Mouse (Mus musculus) kidney, embryonic 16.5 days (tissue): ENCODE results near the gene C1qtnf4. TPM values are rescaled to one million over a fixed set of nuclear protein-coding genes. Genes with fewer than 3 reads are reported as not detected.

Experiments used
- ATAC-seq: fragments of 200-750 bp; cut with Nextera tagmentation; 2 replicates; pipeline ENCODE4 v1.8.0; 2017; ENCODE audit warnings: moderate TSS enrichment; ENCODE audit not compliant: low FRiP score, low TSS enrichment
- H3K27ac ChIP-seq: fragments of 300-500 bp; sonication (generic); 2 replicates; pipeline ENCODE4 v1.5.1; 2014; ENCODE audit warnings: low read length
- H3K27me3 ChIP-seq: fragments of 300-500 bp; sonication (generic); 2 replicates; pipeline ENCODE4 v1.6.1; 2014; ENCODE audit warnings: low read length, control low read depth, mixed read lengths; ENCODE audit not compliant: insufficient read depth
- H3K36me3 ChIP-seq: fragments of 300-500 bp; sonication (generic); 2 replicates; pipeline ENCODE4 v1.6.1; 2014; ENCODE audit warnings: low read length, control low read depth, mixed read lengths; ENCODE audit not compliant: insufficient read depth
- H3K4me1 ChIP-seq: fragments of 300-500 bp; sonication (generic); 2 replicates; pipeline ENCODE4 v1.6.1; 2014; ENCODE audit warnings: low read length, control low read depth, mixed read lengths; ENCODE audit not compliant: insufficient read depth
- H3K4me2 ChIP-seq: fragments of 300-500 bp; sonication (generic); replicated peaks from 2 replicates; pipeline ENCODE4 v1.6.1; 2014; ENCODE audit warnings: low read depth, low read length
- H3K4me3 ChIP-seq: fragments of 300-500 bp; sonication (generic); 2 replicates; pipeline ENCODE4 v1.5.1; 2014; ENCODE audit warnings: mild to moderate bottlenecking, low read length
- H3K9ac ChIP-seq: fragments of 300-500 bp; sonication (generic); replicated peaks from 2 replicates; pipeline ENCODE4 v1.6.1; 2014; ENCODE audit warnings: low read length
- H3K9me3 ChIP-seq: fragments of 300-500 bp; sonication (generic); 2 replicates; pipeline ENCODE4 v1.6.1; 2016; ENCODE audit warnings: low read length, control low read depth
- WGBS: fragments of 180-500 bp; shearing (Covaris S2); extraction: QIAGEN DNeasy Blood & Tissue Kit; methylation state at CpG from one replicate; pipeline ENCODE4 v1.1.7; 2014; 5-methylcytosine and 5-hydroxymethylcytosine counted together
- polyA plus RNA-seq: library from polyadenylated mRNA; unstranded; fragments of >200 nt; fragmentation: Nextera tagmentation; extraction: Ambion mirVana; gene quantifications from 2 replicates; pipeline ENCODE4 v1.2.1, GENCODE M21; 2015

The C1qtnf4 gene
- polyA plus RNA-seq, 1 experiment from 2014 or later: 7.0 TPM

GRCm38 (mm10) chr2:90904076-90904855, 18.6 kb downstream of the C1qtnf4 start, which contains the start of the genes Kbtbd4 and Ndufs3:
TSS of gene Kbtbd4 (plus strand) at chr2:90904740.
TSS of gene Ndufs3 (minus strand) at chr2:90904827.
- Histone ChIP-seq H3K4me2 (peak within 1 kb of the TSS; percentile 83), H3K9me3 (no peaks in the 10 kb centered on the region), H3K4me1 (peaks cover 16% of the 10 kb centered on the region), H3K36me3 (peaks cover 32% of the 10 kb centered on the region), H3K27me3 (no peaks in the 10 kb centered on the region), H3K4me3 (peak within 1 kb of the TSS; percentile 97), H3K9ac (peak within 1 kb of the TSS; percentile 99), H3K27ac (peak within 1 kb of the TSS; percentile 96)
- ATAC-seq: peak; percentile 96
- under 1% methylated on average over 40 of the region's 43 CpGs for WGBS

- Histone ChIP-seq H3K4me2 (peak overlapping the region; percentile 83), H3K9me3 (no peaks in the 10 kb centered on the region), H3K36me3 (peaks cover 37% of the 10 kb centered on the region), H3K4me1 (peaks cover 16% of the 10 kb centered on the region), H3K4me3 (peak overlapping the region; percentile 97), H3K27me3 (no peaks in the 10 kb centered on the region), H3K9ac (peak overlapping the region; percentile 99), H3K27ac (peak overlapping the region; percentile 91)
- peak; percentile 78 for ATAC-seq
- WGBS: under 1% methylated on average over 21 of the region's 21 CpGs
These were observed 19.2 kb downstream of the C1qtnf4 start for GRCm38 (mm10) chr2:90904856-90905224.

GRCm38 (mm10) chr2:90906721-90907120, 21.1 kb downstream of the C1qtnf4 start:
- H3K4me3 ChIP-seq: no peak overlapping the region
- no peak overlapping the region for H3K27ac ChIP-seq
- H3K4me1 ChIP-seq: peaks cover 16% of the 10 kb centered on the region
- H3K36me3 ChIP-seq: peaks cover 38% of the 10 kb centered on the region
- H3K4me2 ChIP-seq: no peak overlapping the region
- H3K27me3 ChIP-seq: no peaks in the 10 kb centered on the region
- no peak overlapping the region for H3K9ac ChIP-seq
- H3K9me3 ChIP-seq: no peaks in the 10 kb centered on the region
- no peak for ATAC-seq
- 96% methylated on average over 2 of the region's 2 CpGs for WGBS

DNA sequence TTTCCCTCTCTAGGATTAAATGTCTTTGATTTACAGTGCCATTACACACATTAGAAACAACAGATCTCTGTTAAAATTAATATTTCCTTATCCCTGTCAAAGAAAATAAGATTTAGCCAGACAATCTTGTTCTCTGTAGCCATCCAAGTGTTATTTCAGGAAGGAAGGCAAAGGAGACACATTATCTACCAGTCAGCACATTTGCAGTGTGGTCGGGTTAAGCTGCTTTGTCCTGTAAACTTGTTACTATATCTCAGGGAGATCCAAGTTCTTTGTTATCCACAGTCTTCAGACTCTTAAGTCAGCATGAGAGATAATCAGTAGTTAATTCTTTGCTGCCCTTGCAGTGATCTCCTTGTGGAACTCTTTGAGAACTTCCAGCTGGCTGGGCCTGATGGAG, 25.2 kb downstream of the C1qtnf4 start:
- H3K9ac ChIP-seq: no peak overlapping the region
- no peaks in the 10 kb centered on the region for H3K27me3 ChIP-seq
- H3K4me2 ChIP-seq: no peak overlapping the region
- 85% methylated on average over 1 of the region's 1 CpGs for WGBS
- no peaks in the 10 kb centered on the region for H3K9me3 ChIP-seq
- H3K36me3 ChIP-seq: peaks cover 42% of the 10 kb centered on the region
- H3K4me1 ChIP-seq: peaks cover 7% of the 10 kb centered on the region
- no peak overlapping the region for H3K4me3 ChIP-seq
- ATAC-seq: no peak
- no peak overlapping the region for H3K27ac ChIP-seq

GRCm38 (mm10) chr2:90911668-90912067, 26.0 kb downstream of the C1qtnf4 start:
- Histone ChIP-seq H3K27me3 (no peaks in the 10 kb centered on the region), H3K4me1 (peaks cover 15% of the 10 kb centered on the region), H3K9me3 (no peaks in the 10 kb centered on the region), H3K36me3 (peaks cover 42% of the 10 kb centered on the region), H3K4me3 (no peak overlapping the region), H3K4me2 (no peak overlapping the region), H3K9ac (no peak overlapping the region), H3K27ac (no peak overlapping the region)
- ATAC-seq: no peak
- WGBS: 80% methylated on average over 1 of the region's 1 CpGs

DNA sequence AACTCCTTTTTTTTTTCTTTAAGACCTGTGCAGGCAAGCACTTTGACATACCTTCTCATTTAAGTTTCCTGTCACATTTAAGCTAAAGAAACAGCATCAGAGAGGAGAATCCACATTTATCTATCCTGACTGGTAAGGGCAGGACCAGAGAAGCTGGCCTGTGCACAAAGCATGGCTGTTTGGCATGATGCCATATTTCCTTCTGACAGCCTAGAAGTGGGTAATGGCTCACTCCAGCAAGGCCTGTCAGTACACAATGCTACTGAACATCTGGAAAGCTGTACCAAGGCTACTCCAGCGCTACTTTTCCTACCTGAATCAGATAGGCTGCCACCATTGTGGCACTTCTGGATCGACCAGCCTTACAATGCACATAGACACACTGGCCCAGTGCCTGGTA, 28.0 kb downstream of the C1qtnf4 start:
- Histone ChIP-seq H3K4me1 (peaks cover 24% of the 10 kb centered on the region), H3K4me3 (no peak overlapping the region), H3K27me3 (no peaks in the 10 kb centered on the region), H3K4me2 (no peak overlapping the region), H3K36me3 (peaks cover 34% of the 10 kb centered on the region), H3K27ac (no peak overlapping the region), H3K9me3 (no peaks in the 10 kb centered on the region), H3K9ac (no peak overlapping the region)
- ATAC-seq: no peak
- WGBS: 94% methylated on average over 2 of the region's 2 CpGs

- peaks cover 21% of the 10 kb centered on the region for H3K36me3 ChIP-seq
- ATAC-seq: no peak
- peak overlapping the region; percentile 90; the same call in 1 of the 2 replicates for H3K4me2 ChIP-seq
- no peaks in the 10 kb centered on the region for H3K27me3 ChIP-seq
- no peaks in the 10 kb centered on the region for H3K9me3 ChIP-seq
- H3K9ac ChIP-seq: no peak overlapping the region
- no peak overlapping the region for H3K4me3 ChIP-seq
- peaks cover 24% of the 10 kb centered on the region for H3K4me1 ChIP-seq
- 85% methylated on average over 1 of the region's 1 CpGs for WGBS
- no peak overlapping the region for H3K27ac ChIP-seq
These were observed 29.9 kb downstream of the C1qtnf4 start for GRCm38 (mm10) chr2:90915516-90915915.

DNA sequence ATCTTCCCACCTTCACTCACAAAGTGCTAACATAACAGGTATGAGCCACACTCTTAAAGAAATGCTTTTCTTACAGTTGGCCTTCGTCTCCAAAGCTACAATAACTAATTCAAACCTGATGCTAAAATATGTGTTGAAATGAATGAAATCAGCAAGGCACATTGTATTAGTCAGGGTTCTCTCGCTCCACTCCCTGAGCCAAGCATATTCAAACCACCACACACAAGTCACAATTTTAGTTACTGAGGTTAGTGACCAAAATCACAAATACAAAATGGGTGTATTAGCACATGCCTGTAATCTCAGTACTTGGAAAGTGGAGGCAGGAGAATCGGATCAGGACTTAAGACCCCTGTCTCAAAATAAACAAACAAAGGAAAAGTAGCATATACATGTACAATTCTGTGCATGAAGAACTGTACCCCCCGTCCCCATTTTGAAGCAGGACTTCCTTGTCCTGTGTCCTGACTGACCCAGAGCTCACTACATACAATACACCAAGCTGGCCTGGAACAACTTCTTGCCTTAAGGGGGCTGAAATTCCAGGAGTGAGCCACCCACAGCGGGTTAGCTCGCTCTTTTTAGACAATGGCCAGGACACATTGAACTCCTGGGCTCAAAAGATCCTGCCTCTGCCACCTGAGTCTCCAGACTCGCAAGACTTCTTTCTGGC, 31.0 kb downstream of the C1qtnf4 start:
- WGBS: 24% methylated on average over 7 of the region's 7 CpGs
- Histone ChIP-seq H3K4me1 (peaks cover 24% of the 10 kb centered on the region), H3K9me3 (no peaks in the 10 kb centered on the region), H3K27me3 (no peaks in the 10 kb centered on the region), H3K36me3 (peaks cover 11% of the 10 kb centered on the region), H3K4me3 (peak overlapping the region; percentile 74), H3K4me2 (peak overlapping the region; percentile 90), H3K27ac (peak overlapping the region; percentile 97), H3K9ac (peak overlapping the region; percentile 99)
- ATAC-seq: peak; percentile 41; the same call in 1 of the 2 replicates

DNA sequence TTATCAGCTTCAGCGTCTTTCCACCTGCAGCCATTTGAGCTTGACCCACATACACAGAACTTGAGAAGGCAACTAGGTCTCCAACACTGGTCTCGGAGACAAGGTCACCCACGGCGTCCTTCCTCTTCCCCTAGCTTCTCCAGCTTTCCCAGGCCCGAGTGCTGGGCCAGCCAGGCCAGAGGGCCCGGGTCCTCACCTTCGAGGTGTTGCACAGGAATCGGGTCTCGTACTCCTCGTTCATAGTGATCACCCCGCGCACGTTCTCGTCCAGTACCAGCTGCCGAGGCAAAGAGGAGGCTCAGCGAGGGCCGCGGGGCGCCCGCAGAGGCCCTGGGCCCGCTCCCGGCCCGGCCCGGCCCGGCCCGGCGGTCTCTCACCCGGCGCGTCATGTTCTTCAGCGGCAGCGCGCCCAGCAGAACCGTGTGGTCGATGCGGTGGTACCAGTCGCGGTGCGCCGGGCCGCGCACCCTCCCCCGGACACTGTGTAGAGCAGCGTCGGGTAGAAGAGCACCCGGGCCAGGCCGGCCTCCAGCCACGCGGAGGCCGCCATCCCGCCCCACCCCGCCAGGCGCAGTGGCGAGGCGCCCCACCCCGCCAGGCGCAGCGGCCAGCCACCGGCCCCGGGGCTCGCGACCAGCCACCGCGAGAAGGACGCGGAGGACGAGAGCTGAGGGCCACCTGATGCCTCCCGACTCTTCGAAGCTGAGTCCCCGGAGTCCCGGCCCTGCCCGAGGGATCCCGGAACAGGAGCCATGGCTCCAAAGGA, 31.8 kb downstream of the C1qtnf4 start:
- under 1% methylated on average over 72 of the region's 73 CpGs for WGBS
- no peaks in the 10 kb centered on the region for H3K9me3 ChIP-seq
- H3K9ac ChIP-seq: peak overlapping the region; percentile 99
- H3K4me3 ChIP-seq: peak overlapping the region; percentile 74
- peak overlapping the region; percentile 90 for H3K4me2 ChIP-seq
- H3K36me3 ChIP-seq: peaks cover 11% of the 10 kb centered on the region
- peaks cover 24% of the 10 kb centered on the region for H3K4me1 ChIP-seq
- peak; percentile 91 for ATAC-seq
- peak overlapping the region; percentile 97 for H3K27ac ChIP-seq
- no peaks in the 10 kb centered on the region for H3K27me3 ChIP-seq
